Mouse (Mus musculus) cerebellum, adult 2 months (tissue): ENCODE measurements around the gene Pfkfb3.

Experiments
- CTCF ChIP-seq: fragments of 200-500 bp; IDR thresholded peaks from 2 replicates; pipeline ENCODE4 v1.5.1; 2011; ENCODE audit warnings: low read depth, mild to moderate bottlenecking, control low read depth, low read length, moderate library complexity, borderline replicate concordance; ENCODE audit not compliant: insufficient read depth
- POLR2A ChIP-seq: fragments of 200-500 bp; IDR thresholded peaks from 2 replicates; pipeline ENCODE4 v1.6.1; 2011; ENCODE audit warnings: low read length, control low read depth, borderline replicate concordance; ENCODE audit not compliant: insufficient read depth

DNA sequence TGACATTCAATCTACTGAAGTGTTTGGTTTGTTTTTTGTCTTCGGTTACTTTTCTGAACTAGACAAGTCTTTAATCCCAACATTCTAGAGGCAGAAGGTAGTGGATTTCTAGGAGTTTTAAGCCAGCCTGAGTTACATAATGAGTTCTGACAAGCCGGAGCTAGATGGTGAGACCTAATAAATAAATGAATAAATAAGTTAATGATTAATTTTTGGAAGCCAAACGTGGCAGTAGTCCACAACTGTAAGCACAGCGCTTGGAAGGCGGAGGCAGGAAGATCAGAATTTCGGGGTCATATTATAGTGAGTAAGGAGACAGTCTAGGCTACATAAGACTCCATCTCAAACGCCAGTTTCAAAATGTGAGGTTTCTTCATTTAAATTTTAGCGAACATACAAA, 17.9 kb downstream of the Pfkfb3 start:
- TF ChIP-seq POLR2A, result no peak
- no peak for TF ChIP-seq CTCF
